8 mouse cellular contexts compared by ENCODE assay signal in genomic region chrX:74023188-74024049, GRCm38 (mm10). TPM values are rescaled to one million over a fixed set of nuclear protein-coding genes. Genes with fewer than 3 reads are reported as not detected.
A peak's percentile ranks its signal among the peaks of the same experiment; 100 is the strongest.
DNase-seq lines count a peak whose midpoint lies in the region; ATAC-seq and TF ChIP-seq lines count a peak whose summit lies in the region.

TSS of gene Irak1 (minus strand) at chrX:74023918.

- peak; percentile 86 for DNase-seq in CD4-positive helper T cell, adult 2 months (ENCODE audit: low read depth, low spot score)
- peak; percentile 84 for DNase-seq in brain, embryonic 14.5 days (ENCODE audit: low read depth)
- peak; percentile 86 for DNase-seq in liver
- DNase-seq in monocyte, adult 2 months (ENCODE audit: low read depth in 1 of 2, low spot score in 2 of 2) = peak; percentile 43 to 77
- peak; percentile 73 to 84 for DNase-seq in spleen, postnatal 14 days (ENCODE audit: low spot score in 2 of 2)

- peak within 1 kb of the TSS; percentile 79 for H3K27ac ChIP-seq in heart, embryonic 11.5 days (ENCODE audit: low read depth, low read length)
- H3K27ac ChIP-seq in kidney, embryonic 15.5 days = peak within 1 kb of the TSS; percentile 88

- 16% methylated on average over 60 of the region's 72 CpGs for WGBS in heart, embryonic 11.5 days (ENCODE audit: insufficient replicate concordance)
- 20% methylated on average over 63 of the region's 72 CpGs for WGBS in kidney, embryonic 15.5 days

- H3K36me3 ChIP-seq in heart, embryonic 11.5 days (ENCODE audit: control insufficient read depth, insufficient read depth, low read length) = no peaks in the 10 kb centered on the region
- H3K36me3 ChIP-seq in kidney, embryonic 15.5 days = peaks cover 26% of the 10 kb centered on the region

- peak within 1 kb of the TSS; percentile 63 for H3K4me3 ChIP-seq in heart, embryonic 11.5 days (ENCODE audit: low read depth, low read length)
- peak within 1 kb of the TSS; percentile 68 for H3K4me3 ChIP-seq in kidney, embryonic 15.5 days (replicated peaks)

- peak; percentile 66 for TF ChIP-seq CTCF in brain, embryonic 14.5 days (IDR thresholded peaks at IDR 0.05; ENCODE audit: borderline replicate concordance, extremely low read depth, insufficient read depth, insufficient read length)

- TF ChIP-seq POLR2A in brain, embryonic 14.5 days (IDR thresholded peaks at IDR 0.05; ENCODE audit: borderline replicate concordance, extremely low read depth, insufficient read depth, insufficient read length, poor library complexity, severe bottlenecking) = peak; percentile 59; the same call in 1 of the 2 replicates

- no peaks in the 10 kb centered on the region for H3K4me1 ChIP-seq in heart, embryonic 11.5 days (ENCODE audit: control insufficient read depth, insufficient read depth, low read length)
- peaks cover 10% of the 10 kb centered on the region for H3K4me1 ChIP-seq in kidney, embryonic 15.5 days

- peak within 1 kb of the TSS; percentile 87 for H3K9ac ChIP-seq in heart, embryonic 11.5 days (ENCODE audit: low read depth, low read length)
- peak within 1 kb of the TSS; percentile 79 for H3K9ac ChIP-seq in kidney, embryonic 15.5 days

- H3K27me3 ChIP-seq in heart, embryonic 11.5 days (ENCODE audit: control insufficient read depth, insufficient read depth, low read length) = peaks cover 4% of the 10 kb centered on the region
- H3K27me3 ChIP-seq in kidney, embryonic 15.5 days = peaks cover 29% of the 10 kb centered on the region

- H3K9me3 ChIP-seq in heart, embryonic 11.5 days (replicated peaks; ENCODE audit: control insufficient read depth, low read length) = no peaks in the 10 kb centered on the region
- H3K9me3 ChIP-seq in kidney, embryonic 15.5 days (replicated peaks) = no peaks in the 10 kb centered on the region

- ATAC-seq in erythroblast, adult 5-6 weeks (replicated peaks; ENCODE audit: low FRiP score, poor library complexity, severe bottlenecking) = peak; percentile 91
- ATAC-seq in heart, embryonic 11.5 days (replicated peaks; ENCODE audit: insufficient number of reproducible peaks, low FRiP score, low TSS enrichment) = peak; percentile 80
- ATAC-seq in kidney, embryonic 15.5 days (replicated peaks; ENCODE audit: low FRiP score) = peak; percentile 91

- H3K4me2 ChIP-seq in heart, embryonic 11.5 days = peak within 1 kb of the TSS; percentile 68
- peak within 1 kb of the TSS; percentile 63 for H3K4me2 ChIP-seq in kidney, embryonic 15.5 days

RNA-seq across cellular contexts. Expression of gene Irak1, which starts in this region (rescaled TPM):
- polyA plus RNA-seq in brain, embryonic 14.5 days (2012; rRNA removed) = 59.2 and 77.8 TPM in 2 replicates
- total RNA-seq in erythroblast, adult 5-6 weeks (2015; ENCODE audit: low replicate concordance) = 20.4 and 23.2 TPM in 2 replicates
- 21.8 and 49.6 TPM in 2 replicates for total RNA-seq in erythroblast, adult 5-6 weeks (2017; ENCODE audit: low replicate concordance)
- 39.3 and 40.7 TPM in 2 replicates for polyA plus RNA-seq in heart, embryonic 11.5 days (2014; fragmentation: Nextera tagmentation; extraction: Ambion mirVana)
- polyA plus RNA-seq in kidney, embryonic 15.5 days (2015; fragmentation: Nextera tagmentation; extraction: Ambion mirVana) = 71.5 and 77.8 TPM in 2 replicates

Comparison
In these comparisons a context has a peak if more than half of its experiments do, and no peak if none do; other contexts are left out.
1. Peak in every context shown above with its lines: DNase-seq, ATAC-seq, H3K4me3 ChIP-seq and H3K27ac ChIP-seq.